Mouse (Mus musculus) kidney, embryonic 14.5 days (tissue): ENCODE results near the gene Tm6sf1. TPM values are rescaled to one million over a fixed set of nuclear protein-coding genes. Genes with fewer than 3 reads are reported as not detected.

ENCODE experiments used
- ATAC-seq: fragments of 200-750 bp; cut with Nextera tagmentation; 2 replicates; pipeline ENCODE4 v1.8.0; 2017; ENCODE audit warnings: moderate number of reproducible peaks, mild to moderate bottlenecking, moderate TSS enrichment, moderate library complexity; ENCODE audit not compliant: low FRiP score, low TSS enrichment
- H3K27ac ChIP-seq: fragments of 300-500 bp; sonication (generic); 2 replicates; pipeline ENCODE4 v1.5.1; 2014; ENCODE audit warnings: low read depth, mild to moderate bottlenecking, low read length, moderate library complexity, mixed read lengths
- H3K27me3 ChIP-seq: fragments of 300-500 bp; sonication (generic); 2 replicates; pipeline ENCODE4 v1.6.1; 2014; ENCODE audit warnings: mild to moderate bottlenecking, low read length; ENCODE audit not compliant: control insufficient read depth, insufficient read depth
- H3K36me3 ChIP-seq: fragments of 300-500 bp; sonication (generic); 2 replicates; pipeline ENCODE4 v1.6.1; 2014; ENCODE audit warnings: low read length, mixed read lengths; ENCODE audit not compliant: control insufficient read depth, insufficient read depth
- H3K4me1 ChIP-seq: fragments of 300-500 bp; sonication (generic); 2 replicates; pipeline ENCODE4 v1.6.1; 2014; ENCODE audit warnings: low read length, mixed read lengths; ENCODE audit not compliant: control insufficient read depth, insufficient read depth
- H3K4me2 ChIP-seq: fragments of 300-500 bp; sonication (generic); replicated peaks from 2 replicates; pipeline ENCODE4 v1.6.1; 2014; ENCODE audit warnings: low read depth, mild to moderate bottlenecking, low read length
- H3K4me3 ChIP-seq: fragments of 300-500 bp; sonication (generic); 2 replicates; pipeline ENCODE4 v1.5.1; 2014; ENCODE audit warnings: mild to moderate bottlenecking, low read length
- H3K9ac ChIP-seq: fragments of 300-500 bp; sonication (generic); 2 replicates; pipeline ENCODE4 v1.6.1; 2014; ENCODE audit warnings: low read depth, mild to moderate bottlenecking, low read length, moderate library complexity
- H3K9me3 ChIP-seq: fragments of 300-500 bp; sonication (generic); 2 replicates; pipeline ENCODE4 v1.6.1; 2016; ENCODE audit warnings: low read length; ENCODE audit not compliant: control insufficient read depth
- WGBS: fragments of 180-500 bp; shearing (Covaris S2); extraction: QIAGEN DNeasy Blood & Tissue Kit; methylation state at CpG from one replicate; pipeline ENCODE4 v1.1.7; 2014; 5-methylcytosine and 5-hydroxymethylcytosine counted together
- polyA plus RNA-seq: library from polyadenylated mRNA; unstranded; fragments of >200 nt; fragmentation: Nextera tagmentation; extraction: Ambion mirVana; gene quantifications from 2 replicates; pipeline ENCODE4 v1.2.1, GENCODE M21; 2014

Gene Tm6sf1
- polyA plus RNA-seq, 1 experiment from 2014 or later = 16.0 TPM

DNA sequence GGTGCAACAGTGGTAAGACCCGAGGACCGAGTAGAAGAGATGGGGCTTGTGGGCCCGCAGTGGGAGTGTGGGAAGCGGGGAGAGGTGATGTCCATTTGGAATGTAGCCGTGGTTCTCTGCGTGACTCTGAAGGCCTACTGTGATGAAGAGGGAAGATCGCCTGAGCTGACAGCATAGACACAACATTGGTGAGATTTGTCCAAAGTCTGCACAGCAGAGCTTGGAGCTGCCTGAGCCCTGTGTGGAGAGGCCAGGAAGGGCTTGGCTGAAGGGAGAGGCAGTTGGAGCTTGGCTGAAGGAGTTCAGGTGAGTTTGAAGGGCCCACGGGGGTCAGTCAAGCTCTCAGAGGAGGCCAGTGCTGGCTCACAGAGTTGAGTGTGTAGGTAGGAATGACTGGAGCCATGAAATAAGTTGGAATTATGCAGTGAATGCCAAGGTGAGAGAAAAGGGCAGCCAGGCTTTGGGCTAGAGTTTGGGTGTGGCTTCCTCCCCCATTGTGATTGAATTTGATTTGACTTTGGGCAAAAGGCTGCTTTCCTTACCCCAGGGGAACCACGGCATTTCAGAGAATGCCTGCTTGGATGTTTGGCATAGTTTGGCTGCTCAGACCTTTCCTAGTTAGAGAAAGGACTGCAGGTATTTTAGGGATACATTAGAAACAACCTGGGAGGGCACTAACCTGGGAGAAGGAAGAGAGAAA lies 8.6 kb downstream of the Tm6sf1 start:
- WGBS = 86% methylated on average over 9 of the region's 9 CpGs

GRCm38 (mm10) chr7:81868158-81868557 lies 9.4 kb downstream of the Tm6sf1 start:
- no peak overlapping the region for H3K9ac ChIP-seq
- 36% methylated on average over 6 of the region's 6 CpGs for WGBS
- H3K4me2 ChIP-seq = no peak overlapping the region
- no peaks in the 10 kb centered on the region for H3K27me3 ChIP-seq
- H3K27ac ChIP-seq = no peak overlapping the region
- no peak overlapping the region for H3K4me3 ChIP-seq
- peak; percentile 81 for ATAC-seq
- no peaks in the 10 kb centered on the region for H3K9me3 ChIP-seq
- no peaks in the 10 kb centered on the region for H3K36me3 ChIP-seq
- no peaks in the 10 kb centered on the region; the same call in 1 of the 2 replicates for H3K4me1 ChIP-seq

More for the DNA sequence above, 8.6 kb downstream of the Tm6sf1 start:
- Histone ChIP-seq H3K9ac (no peak overlapping the region), H3K4me2 (no peak overlapping the region), H3K4me3 (no peak overlapping the region), H3K27me3 (no peaks in the 10 kb centered on the region), H3K4me1 (no peaks in the 10 kb centered on the region; the same call in 1 of the 2 replicates), H3K36me3 (no peaks in the 10 kb centered on the region), H3K27ac (no peak overlapping the region), H3K9me3 (no peaks in the 10 kb centered on the region)
- no peak for ATAC-seq

DNA sequence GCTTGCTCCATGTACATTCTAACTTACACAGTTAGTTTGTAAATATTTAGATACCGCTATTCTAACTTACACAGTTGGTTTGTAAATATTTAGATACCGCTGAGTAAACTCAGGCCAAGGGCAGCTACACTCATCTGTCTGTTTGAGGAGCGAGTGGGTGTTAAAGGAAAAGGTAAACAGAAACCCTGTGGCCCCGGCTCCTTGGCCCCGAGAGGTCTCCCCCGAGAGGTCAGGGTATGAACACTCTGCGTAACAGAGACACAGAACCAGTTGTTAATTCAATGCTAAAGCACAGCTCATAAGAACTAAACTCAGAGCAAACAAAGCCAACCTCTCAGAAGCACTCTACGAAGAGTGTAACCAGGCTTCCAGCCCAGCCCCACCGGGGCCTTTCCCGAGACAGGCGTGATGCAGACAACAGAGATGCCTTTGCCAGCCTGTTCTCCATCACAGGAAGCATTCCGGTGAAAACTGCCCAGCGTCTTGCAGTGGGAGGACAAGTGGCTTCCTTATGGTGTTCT lies 13.8 kb downstream of the Tm6sf1 start:
- no peak overlapping the region for H3K4me3 ChIP-seq
- no peak overlapping the region for H3K27ac ChIP-seq
- no peaks in the 10 kb centered on the region for H3K36me3 ChIP-seq
- no peak overlapping the region for H3K9ac ChIP-seq
- H3K4me1 ChIP-seq = no peaks in the 10 kb centered on the region
- H3K9me3 ChIP-seq = no peaks in the 10 kb centered on the region
- 63% methylated on average over 13 of the region's 13 CpGs for WGBS
- no peak overlapping the region for H3K4me2 ChIP-seq
- H3K27me3 ChIP-seq = no peaks in the 10 kb centered on the region
- ATAC-seq = no peak

GRCm38 (mm10) chr7:81873807-81874206 lies 15.0 kb downstream of the Tm6sf1 start:
- H3K9ac ChIP-seq = no peak overlapping the region
- no peaks in the 10 kb centered on the region for H3K9me3 ChIP-seq
- no peaks in the 10 kb centered on the region for H3K4me1 ChIP-seq
- no peak overlapping the region for H3K4me2 ChIP-seq
- 36% methylated on average over 1 of the region's 1 CpGs for WGBS
- ATAC-seq = no peak
- H3K36me3 ChIP-seq = no peaks in the 10 kb centered on the region
- H3K27ac ChIP-seq = no peak overlapping the region
- H3K4me3 ChIP-seq = no peak overlapping the region
- H3K27me3 ChIP-seq = no peaks in the 10 kb centered on the region

GRCm38 (mm10) chr7:81874636-81875035 lies 15.8 kb downstream of the Tm6sf1 start:
- 79% methylated on average over 6 of the region's 6 CpGs for WGBS
- Histone ChIP-seq H3K27me3 (no peaks in the 10 kb centered on the region), H3K4me2 (no peak overlapping the region), H3K9me3 (no peaks in the 10 kb centered on the region), H3K4me1 (no peaks in the 10 kb centered on the region), H3K9ac (no peak overlapping the region), H3K36me3 (no peaks in the 10 kb centered on the region), H3K4me3 (no peak overlapping the region), H3K27ac (no peak overlapping the region)
- no peak for ATAC-seq

DNA sequence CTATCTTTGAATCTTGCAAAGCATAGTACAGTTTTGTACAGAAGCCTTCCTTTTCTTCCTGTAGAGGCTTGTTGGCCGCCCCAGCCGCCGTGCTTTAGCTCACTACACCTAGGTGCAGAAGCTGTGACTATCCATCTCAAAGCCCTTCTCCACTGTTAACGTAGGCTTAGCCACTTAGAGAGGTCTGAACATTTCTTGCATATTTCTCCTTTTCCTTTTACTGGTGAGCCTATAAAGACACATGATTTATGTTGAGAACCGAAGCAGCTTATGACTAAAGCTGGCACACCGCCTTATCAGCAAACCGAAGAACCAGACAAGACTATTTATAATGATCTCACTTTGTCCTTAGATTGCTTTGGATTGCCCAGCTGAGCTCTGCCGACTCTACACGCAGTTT lies 16.6 kb downstream of the Tm6sf1 start:
- WGBS = 75% methylated on average over 9 of the region's 9 CpGs
- H3K4me2 ChIP-seq = no peak overlapping the region
- H3K4me1 ChIP-seq = no peaks in the 10 kb centered on the region
- H3K27me3 ChIP-seq = no peaks in the 10 kb centered on the region
- ATAC-seq = no peak
- H3K4me3 ChIP-seq = no peak overlapping the region
- H3K36me3 ChIP-seq = no peaks in the 10 kb centered on the region
- H3K27ac ChIP-seq = no peak overlapping the region
- no peak overlapping the region for H3K9ac ChIP-seq
- H3K9me3 ChIP-seq = no peaks in the 10 kb centered on the region

GRCm38 (mm10) chr7:81880286-81880685 lies 21.5 kb downstream of the Tm6sf1 start:
- Histone ChIP-seq H3K4me2 (no peak overlapping the region), H3K9ac (no peak overlapping the region), H3K9me3 (no peaks in the 10 kb centered on the region), H3K27me3 (no peaks in the 10 kb centered on the region), H3K36me3 (peaks cover 3% of the 10 kb centered on the region; the same call in 1 of the 2 replicates), H3K4me1 (no peaks in the 10 kb centered on the region), H3K27ac (no peak overlapping the region), H3K4me3 (no peak overlapping the region)
- 84% methylated on average over 5 of the region's 5 CpGs for WGBS
- ATAC-seq = no peak

DNA sequence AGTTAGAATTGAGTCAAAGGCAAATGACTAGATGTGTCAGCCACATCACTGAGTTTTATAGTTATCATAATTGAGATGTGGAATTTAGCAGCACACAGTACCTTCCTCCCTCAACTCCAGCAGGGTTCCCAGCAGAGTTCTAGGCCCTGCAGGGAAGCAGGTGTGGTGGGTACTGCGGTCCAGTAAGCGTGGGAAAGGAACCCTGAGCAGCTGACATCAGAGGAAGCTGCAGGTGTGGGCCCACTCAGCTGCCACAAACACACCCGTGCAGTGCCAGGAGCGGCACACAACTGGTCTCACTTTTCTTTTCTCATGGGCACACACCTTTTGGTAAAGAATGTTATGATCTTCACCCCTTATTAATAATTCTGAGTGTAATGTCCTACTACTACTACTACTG lies 22.0 kb downstream of the Tm6sf1 start:
- Histone ChIP-seq H3K36me3 (peaks cover 3% of the 10 kb centered on the region; the same call in 1 of the 2 replicates), H3K9me3 (no peaks in the 10 kb centered on the region), H3K4me3 (no peak overlapping the region), H3K9ac (no peak overlapping the region), H3K4me1 (no peaks in the 10 kb centered on the region), H3K27me3 (no peaks in the 10 kb centered on the region), H3K27ac (no peak overlapping the region), H3K4me2 (no peak overlapping the region)
- no peak for ATAC-seq
- 89% methylated on average over 4 of the region's 4 CpGs for WGBS

DNA sequence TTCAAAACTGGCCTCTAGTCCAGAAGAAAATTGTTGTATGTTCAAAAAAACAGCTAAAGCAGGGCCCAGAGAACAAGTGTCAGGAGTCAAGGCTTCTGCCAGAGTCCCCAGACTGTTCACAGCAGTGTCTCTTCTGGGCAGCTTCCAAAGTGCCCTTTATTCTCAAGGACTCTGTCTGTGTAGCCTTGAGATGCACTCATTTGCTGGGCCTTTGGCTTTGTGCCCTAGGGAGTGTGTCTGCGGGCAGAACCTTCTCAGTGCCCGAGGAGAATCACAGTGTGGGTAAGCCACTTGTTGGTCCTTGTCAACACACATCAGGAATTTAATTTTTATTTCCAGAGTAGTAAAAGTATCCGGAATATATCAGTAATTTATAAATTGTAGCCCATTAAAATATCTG lies 22.8 kb downstream of the Tm6sf1 start:
- no peaks in the 10 kb centered on the region for H3K9me3 ChIP-seq
- H3K36me3 ChIP-seq = peaks cover 8% of the 10 kb centered on the region; the same call in 1 of the 2 replicates
- no peak overlapping the region for H3K9ac ChIP-seq
- H3K4me3 ChIP-seq = no peak overlapping the region
- H3K4me1 ChIP-seq = no peaks in the 10 kb centered on the region
- H3K27ac ChIP-seq = no peak overlapping the region
- no peak overlapping the region for H3K4me2 ChIP-seq
- WGBS = 92% methylated on average over 3 of the region's 3 CpGs
- no peaks in the 10 kb centered on the region for H3K27me3 ChIP-seq
- ATAC-seq = no peak
